Mouse (Mus musculus): ENCODE data around the gene Setdb2.
A peak's percentile ranks its signal among the peaks of the same experiment; 100 is the strongest.
"Not testable (repeated sequence)": the region's sequence is repeated elsewhere in the genome, so short reads cannot be mapped to it uniquely, and the experiment has no call there.

Setdb2 gene

DNA sequence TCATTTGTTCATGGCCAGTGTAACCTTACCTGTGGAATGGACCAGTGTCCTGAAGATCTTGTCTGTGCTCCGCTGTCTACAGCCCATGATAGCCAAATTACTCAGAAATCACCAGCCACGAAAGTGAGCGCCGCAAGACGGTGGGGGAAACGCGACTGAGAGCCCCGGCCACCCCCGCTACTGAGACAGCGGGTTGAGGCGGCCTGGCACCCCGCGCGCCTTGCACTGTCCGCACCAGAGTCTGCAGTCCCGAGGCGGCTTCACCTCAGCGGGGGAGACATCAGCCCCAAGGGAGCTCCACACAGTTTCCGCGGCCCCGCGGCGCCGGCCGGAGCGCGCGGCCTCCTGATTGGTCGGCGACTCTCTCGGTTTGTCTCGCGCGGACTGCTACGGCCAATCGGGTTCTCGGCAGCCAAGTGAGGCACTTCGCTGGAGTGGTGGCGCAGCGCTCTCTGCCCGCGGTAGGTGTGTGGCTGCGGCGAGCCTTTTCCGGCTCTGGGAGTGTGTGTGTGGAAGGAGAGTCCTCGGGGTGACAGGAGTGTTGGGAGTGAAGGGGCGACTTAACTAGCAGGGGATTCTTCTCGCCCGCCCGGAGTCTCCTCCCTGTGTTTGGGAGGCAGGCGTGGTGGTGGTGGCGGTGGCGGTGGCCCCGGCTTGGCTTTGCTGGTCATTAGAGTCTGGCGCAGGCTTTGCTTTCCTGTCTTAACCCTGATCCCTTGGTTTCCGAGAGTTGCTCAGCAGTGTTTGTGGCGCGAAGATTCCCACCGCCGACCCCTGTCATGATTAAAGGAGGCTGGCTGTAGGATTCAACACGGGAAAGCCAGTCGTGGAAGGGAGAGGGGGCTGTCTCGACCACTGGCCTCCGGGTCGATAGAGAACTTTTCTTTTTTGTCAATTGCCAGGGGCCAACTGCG, at the start of gene Setdb2, which contains the start of gene Cab39l:
TSS of gene Setdb2 (minus strand) at position 327 of the 914 bp plus-strand sequence.
TSS of gene Cab39l (plus strand) at position 415 of the 914 bp plus-strand sequence.
- DNase-seq (ENCODE audit: low spot score): peak; percentile 95

DNA sequence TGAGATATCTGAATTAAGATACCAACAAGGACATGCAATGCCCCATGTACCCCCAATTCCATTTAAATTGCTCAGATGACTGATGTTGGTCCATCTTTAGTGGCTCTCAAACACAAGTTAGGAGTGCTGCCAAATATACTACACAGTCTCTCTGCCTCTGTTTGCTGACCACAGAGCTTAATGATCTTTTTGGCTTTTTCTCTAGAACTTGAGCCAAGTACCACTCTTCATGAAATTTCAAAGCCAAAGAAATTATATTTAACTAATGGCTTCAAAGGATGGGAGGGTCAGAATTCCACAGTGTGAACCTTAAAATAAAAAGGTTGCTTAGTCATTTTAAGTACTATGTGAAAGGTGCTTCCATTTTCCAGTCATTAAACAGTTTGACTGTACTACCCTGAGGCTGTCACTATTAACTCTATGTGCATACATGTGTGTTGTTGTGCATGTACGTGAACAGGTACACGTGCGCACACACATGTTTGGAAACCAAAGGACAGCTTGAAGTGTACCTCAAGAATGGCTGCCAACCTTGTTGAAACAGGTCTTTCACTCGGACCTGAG, 44.6 kb upstream of the Setdb2 start:
- DNase-seq (ENCODE audit: low spot score): no peak

DNA sequence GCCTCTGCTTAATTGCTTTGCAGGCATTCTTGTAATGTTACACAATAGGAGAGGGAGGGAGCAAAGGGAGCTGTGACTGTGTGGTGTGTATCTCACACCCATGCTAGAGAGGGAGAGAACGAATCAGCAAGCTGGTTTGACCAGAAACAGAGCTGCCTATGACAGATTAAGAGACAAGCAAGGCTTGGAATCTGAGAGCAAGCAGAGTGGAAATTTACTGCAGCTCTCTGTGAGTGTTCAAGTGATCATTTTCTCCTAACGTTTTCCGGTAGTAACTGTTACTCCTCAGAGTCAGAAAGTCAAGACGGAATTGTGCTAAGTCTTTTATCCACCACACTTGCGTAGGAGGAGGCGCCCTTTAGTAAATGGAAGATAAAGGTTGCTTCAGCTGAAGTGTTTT, 38.0 kb upstream of the Setdb2 start:
- no peak for DNase-seq (ENCODE audit: low spot score)

DNA sequence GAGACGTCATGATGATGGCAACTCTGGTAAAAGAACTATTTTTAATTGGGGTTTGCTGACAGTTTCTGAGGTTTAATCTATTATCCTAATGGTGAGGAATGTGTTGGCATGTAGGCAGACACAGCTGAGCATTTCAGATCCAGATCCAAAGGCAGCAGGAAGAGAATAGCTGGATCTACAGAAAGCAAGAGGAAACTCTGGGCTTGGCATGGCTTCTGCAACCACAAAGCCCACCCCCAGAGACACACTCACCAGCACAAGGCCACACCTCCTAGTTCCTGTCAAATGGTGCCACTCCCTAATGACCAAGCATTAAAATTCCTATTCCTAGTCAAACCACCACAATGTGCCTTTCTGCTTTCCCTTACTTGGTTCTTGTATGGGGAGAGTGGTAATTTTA, 30.1 kb upstream of the Setdb2 start:
- no peak for DNase-seq (ENCODE audit: low spot score)

DNA sequence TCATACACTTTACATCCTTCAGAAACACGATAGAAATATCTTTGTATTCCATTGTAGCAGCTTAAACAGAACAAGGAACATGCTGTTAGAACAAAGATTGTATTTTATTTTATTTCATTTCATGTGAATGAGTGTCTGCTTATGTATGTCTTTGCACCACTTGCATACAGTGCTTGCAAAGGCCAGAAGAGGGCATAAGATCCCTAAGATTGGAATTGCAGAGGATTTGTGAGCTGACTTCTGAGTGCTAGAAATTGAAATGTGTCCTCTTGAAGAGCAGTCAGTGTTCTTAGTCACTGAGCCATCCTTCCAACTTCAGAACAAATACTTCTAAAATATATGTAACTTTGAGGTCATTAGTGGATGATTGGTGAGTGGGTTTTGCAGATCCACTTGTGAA, 27.1 kb upstream of the Setdb2 start:
- peak; percentile 20 for DNase-seq (ENCODE audit: low spot score)

DNA sequence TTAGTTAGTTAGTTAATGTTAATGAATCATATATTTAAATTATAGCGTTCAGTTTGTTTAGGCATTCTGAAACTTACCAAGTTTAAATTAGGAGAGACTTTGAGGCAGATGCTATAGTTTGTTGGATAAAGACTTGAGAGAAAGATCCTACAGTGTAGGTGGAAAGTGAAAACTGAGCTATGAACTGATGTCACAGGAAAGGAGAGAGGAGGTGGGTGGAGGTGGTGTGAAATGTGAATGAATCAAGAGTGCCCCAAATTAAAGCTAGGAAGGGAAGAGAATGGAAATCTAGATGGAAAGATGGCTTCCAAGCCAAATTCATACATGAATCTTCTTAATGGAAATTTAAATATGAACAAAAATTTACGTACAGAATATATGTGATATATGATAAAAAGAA, 25.8 kb upstream of the Setdb2 start:
- no peak for DNase-seq (ENCODE audit: low spot score)

DNA sequence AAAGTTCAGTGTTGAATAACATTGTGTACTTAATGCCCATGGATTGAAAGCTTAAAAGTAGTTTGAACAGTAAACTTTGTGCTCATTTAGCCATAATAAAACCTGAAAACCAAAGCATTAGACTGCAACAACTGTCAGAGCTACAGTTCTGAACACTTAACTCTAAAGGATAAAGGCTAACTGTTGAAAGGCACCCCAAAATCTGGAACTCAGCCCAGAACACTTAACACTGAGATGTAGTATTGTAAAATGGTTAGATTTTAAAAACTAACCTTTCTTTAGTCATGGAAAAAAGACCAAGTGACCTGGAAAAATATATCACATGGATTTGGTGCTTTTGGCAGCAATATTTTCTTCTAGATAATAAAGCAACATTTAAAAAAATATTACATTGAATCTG, 7.3 kb upstream of the Setdb2 start:
- DNase-seq (ENCODE audit: low spot score): no peak

DNA sequence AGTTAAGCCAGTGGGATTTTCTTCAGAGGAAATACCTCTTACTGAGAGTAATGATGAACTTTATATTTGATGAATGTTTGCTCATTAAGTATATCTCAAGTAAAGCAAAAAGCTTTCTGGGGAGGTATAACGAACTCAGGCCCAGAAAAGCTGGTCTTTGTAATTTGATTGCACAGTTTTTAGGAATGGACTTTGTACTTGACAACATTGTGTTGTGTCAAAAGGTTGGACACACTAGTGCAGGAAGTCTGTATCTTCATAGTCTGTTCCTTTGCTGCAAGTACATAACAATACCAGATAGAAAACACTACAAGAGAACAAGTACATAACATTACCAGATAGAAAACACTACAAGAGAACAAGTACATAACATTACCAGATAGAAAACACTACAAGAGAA, 4.7 kb upstream of the Setdb2 start:
- DNase-seq (ENCODE audit: low spot score): no peak

DNA sequence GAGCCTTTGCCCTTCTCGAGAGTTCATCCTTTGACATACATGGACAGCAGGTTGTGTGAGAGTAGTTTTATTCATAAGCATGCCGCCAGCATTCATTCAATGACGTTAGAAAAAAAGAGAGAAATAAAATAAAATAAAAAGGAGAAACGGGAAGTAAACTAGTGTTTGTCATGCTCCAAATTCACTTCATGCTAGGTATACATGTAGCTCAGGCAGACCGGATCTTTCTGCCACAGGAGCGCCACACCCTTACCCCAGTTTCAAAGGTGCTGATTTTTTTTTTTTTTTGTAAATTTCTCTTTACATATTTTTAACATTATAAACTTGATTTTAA, 755 bp upstream of the Setdb2 start:
- no peak for DNase-seq (ENCODE audit: low spot score)

DNA sequence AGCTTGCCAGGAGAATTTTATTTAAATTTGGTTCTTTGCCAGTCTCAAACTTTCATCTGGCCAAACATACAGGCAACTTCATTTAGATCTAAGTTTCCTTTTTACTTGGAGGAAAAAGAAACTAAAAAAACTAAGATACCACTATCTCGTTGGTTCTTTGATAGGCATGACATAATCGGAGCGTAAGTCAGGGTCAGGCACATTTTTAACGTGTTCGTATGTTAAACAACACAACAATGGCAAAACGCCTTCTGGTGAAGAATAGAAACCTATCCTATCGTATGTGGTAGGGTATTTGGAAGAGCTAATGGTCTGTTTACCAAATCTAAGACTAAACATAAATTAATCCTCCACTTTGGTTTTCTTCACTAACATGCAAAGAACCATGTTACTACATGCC, 645 bp downstream of the Setdb2 start:
- DNase-seq (ENCODE audit: low spot score): no peak

DNA sequence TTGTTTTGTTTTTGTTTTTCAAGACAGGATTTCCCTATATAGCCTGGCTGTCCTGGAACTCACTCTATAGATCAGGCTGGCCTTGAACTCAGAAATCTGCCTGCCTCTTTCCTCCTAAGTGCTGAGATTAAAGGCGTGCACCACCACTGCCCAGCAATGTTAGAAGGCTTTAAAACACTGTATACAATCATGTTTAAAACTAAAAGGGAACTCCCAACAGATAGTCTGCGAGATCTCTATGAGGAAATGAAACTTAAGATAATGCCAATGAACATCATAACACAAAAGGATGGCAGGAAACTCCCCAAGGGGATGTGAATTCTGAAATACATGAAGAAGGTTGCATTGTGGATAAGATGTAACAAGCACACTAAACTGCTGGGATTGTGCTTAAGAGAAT, 2.2 kb downstream of the Setdb2 start:
- no peak for DNase-seq (ENCODE audit: low spot score)

DNA sequence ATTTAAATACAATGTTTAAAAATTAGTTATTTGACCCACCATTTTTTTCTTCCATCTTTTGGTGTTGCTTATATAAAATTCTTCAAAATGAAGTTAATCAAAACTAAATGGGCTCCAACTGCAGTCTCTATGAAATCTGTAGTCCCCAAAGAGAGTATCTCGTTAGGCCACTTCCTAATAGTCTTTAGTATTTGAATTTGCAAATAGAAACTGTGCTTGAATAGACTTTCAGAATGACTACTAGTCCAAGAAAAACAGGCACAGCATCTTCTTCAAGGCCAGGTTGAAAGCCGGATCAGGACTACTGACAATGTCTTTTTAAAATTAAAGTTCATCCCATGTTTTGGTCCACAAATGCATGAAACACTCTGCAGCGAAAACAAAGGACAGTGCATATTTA, 3.3 kb downstream of the Setdb2 start:
- no peak for DNase-seq (ENCODE audit: low spot score)

DNA sequence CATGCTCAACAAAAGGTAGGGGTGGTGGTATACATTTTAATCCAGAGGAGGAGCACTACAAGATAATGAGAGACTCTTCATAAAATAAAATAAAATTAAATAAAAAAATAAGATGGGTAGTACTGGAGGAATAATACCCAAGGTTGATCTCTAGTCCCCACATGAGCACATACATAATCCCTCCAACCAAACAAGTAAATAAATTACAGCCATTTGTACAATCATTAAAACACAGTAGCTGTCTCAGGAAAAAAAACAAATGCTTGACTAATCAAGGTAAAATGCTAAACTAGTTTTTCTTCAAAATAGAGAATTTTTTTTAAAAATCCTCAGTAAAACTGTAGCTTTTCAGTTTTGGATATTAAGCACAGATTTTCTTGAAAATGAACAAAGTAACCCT, 5.5 kb downstream of the Setdb2 start:
- no peak for DNase-seq (ENCODE audit: low spot score)

DNA sequence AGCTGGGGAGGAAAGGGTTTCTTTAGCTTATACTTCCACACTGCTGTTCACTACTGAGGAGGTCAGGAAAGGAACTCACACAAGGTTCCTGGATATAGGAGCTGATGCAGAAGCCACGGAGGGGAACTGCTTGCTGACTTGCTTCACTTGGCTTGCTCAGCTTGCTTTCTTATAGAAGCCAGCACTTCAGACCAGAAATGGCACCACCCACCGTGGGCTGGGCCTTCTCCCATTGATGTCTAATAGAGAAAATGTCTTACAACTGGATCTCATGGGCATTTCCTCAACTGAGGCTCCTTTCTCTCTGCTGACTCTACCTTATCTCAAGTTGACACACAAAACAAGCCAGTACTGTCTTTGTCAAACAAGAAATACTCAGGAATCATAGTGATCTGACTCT, 6.8 kb downstream of the Setdb2 start:
- DNase-seq (ENCODE audit: low spot score): no peak

DNA sequence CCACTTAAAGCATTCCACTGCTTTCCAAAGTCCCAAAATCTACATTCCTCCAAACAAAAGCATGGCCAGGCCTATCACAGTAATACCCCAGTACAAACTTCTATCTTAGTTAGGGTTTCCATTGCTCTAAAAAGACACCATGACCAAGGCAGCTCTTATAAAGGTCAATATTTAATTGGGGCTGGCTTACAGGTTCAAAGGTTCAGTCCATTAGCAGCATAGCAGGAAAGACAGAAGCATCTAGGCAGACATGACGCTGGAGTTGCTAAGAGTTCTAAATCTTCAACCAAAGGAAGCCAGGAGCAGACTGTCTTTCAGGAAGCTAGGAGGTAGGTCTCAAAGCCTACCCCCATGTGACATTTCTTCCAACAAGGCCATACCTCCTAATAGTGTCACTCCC, 10.1 kb downstream of the Setdb2 start:
- no peak for DNase-seq (ENCODE audit: low spot score)

DNA sequence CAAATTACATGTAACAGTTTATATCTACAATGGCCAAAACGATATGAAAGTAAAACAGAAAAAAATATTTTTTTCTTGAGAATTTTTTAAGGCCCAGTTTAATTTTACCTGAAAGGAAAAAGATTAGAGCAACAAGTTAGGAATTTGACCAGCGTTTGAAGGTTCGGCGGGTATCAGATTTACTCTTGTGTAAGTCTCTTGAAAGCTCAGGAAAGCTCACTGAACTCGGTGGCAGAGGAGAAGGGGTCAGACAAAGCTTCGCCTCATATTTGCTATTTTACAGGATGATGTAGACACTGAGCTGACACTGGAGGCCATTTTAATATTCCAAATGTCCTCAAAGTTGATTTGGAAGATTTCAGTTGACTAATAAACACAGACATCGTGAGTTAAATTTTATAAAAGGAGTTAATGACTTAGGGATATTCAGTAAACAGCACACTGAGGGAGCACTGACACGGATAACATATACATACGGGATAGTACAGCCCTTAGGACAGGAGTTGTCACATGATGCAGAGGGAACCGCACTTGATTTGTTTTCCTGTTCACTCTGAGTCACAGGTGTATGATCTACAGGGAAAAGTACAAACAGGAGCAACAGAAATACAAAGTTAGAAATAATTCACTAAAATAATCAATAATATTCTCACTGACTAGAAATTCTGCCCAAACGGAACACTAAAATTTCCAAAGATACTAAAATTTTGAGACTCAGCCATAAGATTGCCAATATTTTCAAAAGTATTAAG, 17.6 kb downstream of the Setdb2 start:
- no peak for DNase-seq (ENCODE audit: low spot score)

DNA sequence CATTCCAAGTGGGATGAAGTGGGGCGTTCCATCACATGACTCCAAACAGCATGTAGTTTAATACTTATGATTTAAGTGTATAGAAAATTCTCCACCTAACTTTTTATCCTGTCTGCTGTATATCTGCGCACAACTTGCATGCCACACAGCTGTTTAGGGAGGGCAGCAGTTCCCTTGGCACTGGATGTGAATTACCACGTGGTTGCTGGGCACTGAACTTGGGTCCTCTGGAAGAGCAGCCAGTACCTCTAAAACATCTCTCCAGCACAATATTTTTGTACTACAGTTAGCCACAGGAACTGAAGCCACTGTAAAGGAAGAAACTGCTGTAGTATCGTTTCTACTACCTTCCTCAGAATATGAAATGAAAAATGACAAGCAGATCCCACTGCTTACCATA, 22.5 kb downstream of the Setdb2 start:
- no peak for DNase-seq (ENCODE audit: low spot score)

DNA sequence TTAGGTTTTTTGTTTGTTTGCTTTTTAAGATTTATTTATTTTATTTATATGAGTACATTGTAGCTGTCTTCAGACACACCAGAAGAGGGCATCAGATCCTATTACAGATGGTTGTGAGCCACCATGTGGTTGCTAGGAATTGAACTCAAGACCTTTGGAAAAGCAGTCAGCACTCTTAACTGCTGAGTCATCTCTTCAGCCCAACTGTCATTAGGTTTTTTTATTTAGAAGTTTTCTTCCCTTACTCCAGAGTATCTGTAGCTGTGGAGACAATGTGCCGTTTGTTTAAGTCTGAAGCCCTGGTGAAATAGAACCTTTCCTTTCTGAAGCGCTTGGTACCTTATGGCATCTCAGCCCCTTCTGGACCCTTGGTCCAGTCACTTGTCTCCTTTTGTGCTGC, 25.7 kb downstream of the Setdb2 start:
- DNase-seq (ENCODE audit: low spot score): not testable (repeated sequence)

DNA sequence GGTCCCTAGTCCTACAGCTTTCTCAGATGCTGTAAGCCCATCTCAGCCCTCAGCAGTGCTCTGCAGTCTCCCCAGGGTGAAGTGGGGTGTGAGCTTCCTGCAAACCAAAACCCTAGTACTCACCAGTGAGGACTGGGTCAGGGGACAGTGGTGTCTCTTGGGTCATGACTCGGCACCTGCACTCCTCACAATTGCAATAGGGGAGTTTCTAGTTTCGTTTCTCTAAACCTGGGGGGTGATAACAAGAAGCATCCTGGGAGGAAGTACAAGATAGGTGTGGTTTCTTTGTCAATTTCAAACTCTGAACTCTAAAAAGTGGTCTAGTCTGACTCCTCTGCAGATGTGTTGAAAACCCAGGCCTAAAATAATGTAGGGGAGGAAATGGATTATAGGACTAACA, 43.7 kb downstream of the Setdb2 start:
- no peak for DNase-seq (ENCODE audit: low spot score)

DNA sequence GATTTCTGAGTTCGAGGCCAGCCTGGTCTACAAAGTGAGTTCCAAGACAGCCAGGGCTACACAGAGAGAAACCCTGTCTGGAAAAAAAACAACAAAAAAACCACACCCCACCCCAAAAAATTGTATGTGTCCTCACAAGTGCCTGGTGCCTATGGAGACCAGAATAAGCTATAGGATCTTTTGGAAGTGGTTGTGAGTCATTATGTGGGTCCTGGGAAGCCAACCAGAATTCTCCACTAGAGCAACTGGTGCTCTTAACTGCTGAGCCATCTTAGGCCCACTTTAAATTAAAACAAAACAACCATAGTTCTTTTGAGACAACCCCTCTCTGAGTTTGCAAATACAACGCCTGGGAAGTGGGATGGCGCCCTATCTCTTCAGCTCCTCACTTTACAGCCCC, 45.4 kb downstream of the Setdb2 start, which contains the start of gene Phf11c:
TSS of gene Phf11c (minus strand) at position 101 of the 400 bp plus-strand sequence.
- DNase-seq (ENCODE audit: low spot score): no peak

DNA sequence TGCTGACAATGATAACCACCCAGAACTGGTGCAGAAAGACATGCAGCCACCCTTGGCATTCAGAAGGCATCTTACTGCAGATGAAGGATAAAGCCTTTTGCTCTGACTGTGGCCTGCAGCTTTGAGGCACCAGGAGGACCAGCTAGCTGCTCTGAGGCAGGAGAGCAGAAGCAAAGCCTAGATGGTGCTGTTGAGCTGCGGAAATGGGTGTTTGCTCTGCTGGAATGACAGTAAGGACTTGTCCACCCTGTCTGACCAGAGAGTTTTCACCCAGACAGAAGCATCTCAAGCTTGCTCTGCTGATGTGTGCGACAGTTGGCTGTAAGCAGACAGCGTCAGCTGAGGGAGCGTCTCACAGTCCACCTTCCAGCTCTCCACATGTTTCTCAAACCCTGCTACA, 50.5 kb downstream of the Setdb2 start:
- DNase-seq (ENCODE audit: low spot score): not testable (repeated sequence)

DNA sequence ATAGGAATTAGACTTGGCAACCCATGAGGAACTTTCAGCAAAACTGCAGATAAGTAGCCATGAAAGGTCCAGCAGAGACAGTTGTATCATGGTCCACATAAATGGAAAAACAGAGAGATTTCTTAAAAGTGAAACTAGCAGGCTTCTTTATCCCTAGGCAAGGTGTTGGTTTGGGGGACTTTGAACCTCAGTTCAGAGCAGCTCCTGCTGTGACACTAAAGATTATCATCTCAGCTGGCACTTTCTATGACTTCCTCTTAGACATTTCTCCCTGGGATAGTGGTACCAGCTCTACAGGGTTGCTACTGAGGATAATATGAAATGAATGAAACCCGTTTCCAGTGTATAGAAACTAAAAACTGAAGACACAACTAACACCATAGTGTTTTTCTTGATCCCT, 51.2 kb downstream of the Setdb2 start:
- no peak for DNase-seq (ENCODE audit: low spot score)

All from retina, embryonic 14.5 days (tissue).